Mouse (Mus musculus) thymus, adult 2 months (tissue): ENCODE measurements around the gene Fn1.

Source experiments
- CTCF ChIP-seq: fragments of 200-500 bp; IDR thresholded peaks from 2 replicates; pipeline ENCODE4 v1.5.1; 2012; ENCODE audit warnings: mild to moderate bottlenecking, control low read depth, low read length, moderate library complexity, borderline replicate concordance; ENCODE audit not compliant: control insufficient read depth, poor library complexity, insufficient read depth; ENCODE audit errors: extremely low read depth
- POLR2A ChIP-seq: fragments of 200-500 bp; IDR thresholded peaks from 2 replicates; pipeline ENCODE4 v1.6.1; 2012; ENCODE audit warnings: mild to moderate bottlenecking, low read length, control low read depth, moderate library complexity; ENCODE audit not compliant: control insufficient read depth, poor library complexity, insufficient read depth; ENCODE audit errors: extremely low read depth

DNA sequence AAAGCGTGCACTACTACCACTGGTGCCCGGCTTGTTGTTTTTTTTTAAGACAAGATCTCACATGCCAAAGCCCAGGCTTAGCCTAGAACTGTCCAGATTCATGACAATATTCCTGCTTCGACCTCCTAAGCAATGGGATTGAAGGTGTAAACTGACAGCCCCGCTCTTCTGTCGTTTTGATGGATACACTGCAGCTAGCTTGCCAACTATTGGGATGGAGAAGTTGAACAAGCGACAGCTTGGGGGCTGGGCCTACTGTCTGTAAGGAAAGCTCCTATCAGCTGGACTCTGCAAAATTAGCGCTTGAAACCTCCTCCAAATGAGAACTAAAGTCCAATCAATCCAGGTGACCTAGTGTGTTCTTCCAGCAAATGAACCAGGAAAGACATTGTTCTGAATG is 69.1 kb downstream of the Fn1 start:
- TF ChIP-seq CTCF (no peak), POLR2A (no peak)
